Mouse (Mus musculus) liver, adult 2 months (tissue): Measurements from ENCODE around the gene Prlr.

Experiments
- CTCF ChIP-seq: fragments of 200-500 bp; IDR thresholded peaks from 2 replicates; pipeline ENCODE4 v1.5.1; 2011; ENCODE audit warnings: low read depth, low read length, control low read depth
- POLR2A ChIP-seq: fragments of 200-500 bp; IDR thresholded peaks from 2 replicates; pipeline ENCODE4 v1.6.1; 2011; ENCODE audit warnings: low read length, control low read depth; ENCODE audit not compliant: insufficient read depth; ENCODE audit errors: extremely low read depth

DNA sequence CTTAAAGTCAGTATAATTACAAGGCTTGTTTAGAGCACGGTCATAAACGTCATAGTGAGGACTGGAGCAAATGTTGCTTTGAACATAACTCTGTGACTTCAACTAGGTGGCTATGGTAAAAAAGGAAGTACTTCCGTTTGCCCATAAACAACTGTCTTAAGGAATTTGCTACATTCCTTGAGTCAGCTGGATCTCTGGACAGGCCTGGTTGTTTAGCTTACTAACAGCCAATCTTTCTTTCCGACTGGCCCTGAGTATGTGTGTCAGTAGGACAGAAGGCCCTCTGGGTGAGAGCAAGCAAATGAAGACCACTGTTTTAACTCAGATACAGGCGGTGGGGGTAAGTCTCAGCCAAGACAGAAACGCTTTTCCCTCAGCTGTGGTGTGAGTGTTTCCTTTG, 73.7 kb downstream of the Prlr start:
- TF ChIP-seq CTCF (no peak), POLR2A (no peak)
